Mouse (Mus musculus) cerebellum, adult 2 months (tissue): ENCODE data around the gene Pbx1. TPM values are rescaled to one million over a fixed set of nuclear protein-coding genes. Genes with fewer than 3 reads are reported as not detected.
"Not testable (repeated sequence)": the region's sequence is repeated elsewhere in the genome, so short reads cannot be mapped to it uniquely, and the experiment has no call there.

Source experiments
- DNase-seq, 2 experiments: peaks; one replicate each; pipeline ENCODE4 v3.0.0; 2021
- H3K27ac ChIP-seq: fragments of 200-500 bp; 2 replicates; pipeline ENCODE4 v1.5.1; 2012; ENCODE audit warnings: low read length, control low read depth, inconsistent platforms; ENCODE audit not compliant: insufficient read depth
- H3K27me3 ChIP-seq: fragments of 200-500 bp; 2 replicates; pipeline ENCODE4 v1.6.1; 2012; ENCODE audit warnings: inconsistent platforms, mild to moderate bottlenecking, low read length, moderate library complexity; ENCODE audit not compliant: control insufficient read depth, insufficient read depth
- H3K4me1 ChIP-seq: fragments of 200-500 bp; 2 replicates; pipeline ENCODE4 v1.6.1; 2011; ENCODE audit warnings: low read length; ENCODE audit not compliant: control insufficient read depth, insufficient read depth
- H3K4me3 ChIP-seq: fragments of 200-500 bp; replicated peaks from 2 replicates; pipeline ENCODE3; 2011; ENCODE audit warnings: mild to moderate bottlenecking, low read depth, low read length, control low read depth; ENCODE audit not compliant: insufficient read depth
- CTCF ChIP-seq: fragments of 200-500 bp; IDR thresholded peaks from 2 replicates; pipeline ENCODE4 v1.5.1; 2011; ENCODE audit warnings: low read depth, mild to moderate bottlenecking, control low read depth, low read length, moderate library complexity, borderline replicate concordance; ENCODE audit not compliant: insufficient read depth
- POLR2A ChIP-seq: fragments of 200-500 bp; IDR thresholded peaks from 2 replicates; pipeline ENCODE4 v1.6.1; 2011; ENCODE audit warnings: low read length, control low read depth, borderline replicate concordance; ENCODE audit not compliant: insufficient read depth
- WGBS: fragments of 180-500 bp; shearing (Covaris S2); methylation state at CpG from one replicate; pipeline ENCODE4 v1.1.7; 2018; 5-methylcytosine and 5-hydroxymethylcytosine counted together
- polyA plus RNA-seq: library from polyadenylated mRNA; depleted of rRNA; stranded (reverse); fragments of >200 nt; gene quantifications from 2 replicates; pipeline ENCODE4 v1.2.3, GENCODE M21; 2012; rRNA removed

Gene Pbx1
- polyA plus RNA-seq = 34.9 and 38.1 TPM in 2 replicates

DNA sequence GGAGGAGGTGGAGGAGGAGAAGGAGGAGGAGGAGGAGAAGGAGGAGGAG is at the start of gene Pbx1:
Gene Pbx1, minus strand, starts transcription at position 39 of the 49 bp plus-strand sequence.
- not testable (repeated sequence) for H3K27me3 ChIP-seq, H3K4me1 ChIP-seq, DNase-seq
- Histone ChIP-seq H3K27ac (peak within 1 kb of the TSS; percentile 95), H3K4me3 (peak within 1 kb of the TSS; percentile 74)

- Histone ChIP-seq H3K4me1 (peaks cover 3% of the 10 kb centered on the region), H3K4me3 (no peak overlapping the region), H3K27me3 (no peaks in the 10 kb centered on the region), H3K27ac (no peak overlapping the region)
- WGBS = 85% methylated on average over 8 of the region's 8 CpGs
- DNase-seq = no peak
- no peak for TF ChIP-seq CTCF
- no peak for TF ChIP-seq POLR2A
Observed at GRCm38 (mm10) chr1:168479626-168480025, 47.6 kb upstream of the Pbx1 start.

GRCm38 (mm10) chr1:168478829-168479228 is 46.8 kb upstream of the Pbx1 start:
- TF ChIP-seq CTCF (no peak), POLR2A (no peak)
- H3K4me1 ChIP-seq = peaks cover 3% of the 10 kb centered on the region
- no peak for DNase-seq
- 84% methylated on average over 2 of the region's 2 CpGs for WGBS
- no peaks in the 10 kb centered on the region; the same call in 1 of the 2 replicates for H3K27me3 ChIP-seq
- no peak overlapping the region for H3K4me3 ChIP-seq
- no peak overlapping the region for H3K27ac ChIP-seq

- H3K27me3 ChIP-seq = no peaks in the 10 kb centered on the region; the same call in 1 of the 2 replicates
- TF ChIP-seq CTCF (no peak), POLR2A (no peak)
- no peak overlapping the region for H3K27ac ChIP-seq
- no peak overlapping the region for H3K4me3 ChIP-seq
- peak in 1 of 2 experiments; percentile 18 for DNase-seq
- H3K4me1 ChIP-seq = peaks cover 3% of the 10 kb centered on the region
- WGBS = 18% methylated on average over 3 of the region's 3 CpGs
Observed at GRCm38 (mm10) chr1:168476917-168477316, 44.8 kb upstream of the Pbx1 start.

GRCm38 (mm10) chr1:168476216-168476897 is 44.3 kb upstream of the Pbx1 start:
- WGBS = 48% methylated on average over 14 of the region's 14 CpGs
- TF ChIP-seq CTCF (no peak), POLR2A (no peak)
- H3K4me1 ChIP-seq = peaks cover 3% of the 10 kb centered on the region
- no peak overlapping the region for H3K4me3 ChIP-seq
- H3K27ac ChIP-seq = no peak overlapping the region
- no peak for DNase-seq
- H3K27me3 ChIP-seq = no peaks in the 10 kb centered on the region; the same call in 1 of the 2 replicates

DNA sequence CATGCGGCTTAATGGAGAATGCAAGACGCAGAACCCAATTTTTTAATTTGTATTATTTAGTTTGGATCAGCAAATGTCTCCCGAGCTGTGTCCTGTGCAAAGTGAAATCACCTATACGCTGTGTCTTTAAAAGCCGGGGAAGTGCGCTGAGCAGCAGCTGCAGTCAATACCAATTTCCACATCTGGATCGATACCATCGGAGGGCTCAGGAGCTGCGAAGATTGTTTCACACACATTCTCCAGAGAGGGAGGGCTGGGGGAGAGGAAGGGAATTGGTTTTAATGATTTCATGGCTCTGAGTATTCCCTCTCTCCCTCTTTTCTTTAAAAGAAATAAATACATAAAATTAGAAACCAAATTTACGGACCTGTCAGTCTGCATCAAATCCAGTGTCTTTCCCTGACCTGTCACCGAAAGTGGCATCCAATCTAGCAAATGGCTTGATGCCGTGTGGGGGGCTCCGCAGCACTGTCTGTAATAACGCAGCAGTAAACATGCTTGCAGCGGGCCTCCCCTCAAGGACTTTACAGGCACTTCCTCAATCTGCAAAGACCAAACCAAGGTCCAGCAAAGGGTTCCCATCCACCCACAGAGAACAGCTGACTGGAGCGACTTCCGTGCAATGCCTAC is 43.6 kb upstream of the Pbx1 start:
- TF ChIP-seq POLR2A (no peak), CTCF (no peak)
- Histone ChIP-seq H3K27ac (no peak overlapping the region), H3K4me3 (no peak overlapping the region), H3K4me1 (peaks cover 3% of the 10 kb centered on the region), H3K27me3 (no peaks in the 10 kb centered on the region; the same call in 1 of the 2 replicates)
- 76% methylated on average over 17 of the region's 17 CpGs for WGBS
- no peak for DNase-seq

- Histone ChIP-seq H3K4me3 (no peak overlapping the region), H3K27me3 (no peaks in the 10 kb centered on the region; the same call in 1 of the 2 replicates), H3K4me1 (peaks cover 3% of the 10 kb centered on the region), H3K27ac (no peak overlapping the region)
- TF ChIP-seq CTCF (no peak), POLR2A (no peak)
- no peak for DNase-seq
- 37% methylated on average over 12 of the region's 12 CpGs for WGBS
Observed at GRCm38 (mm10) chr1:168473255-168474069, 41.4 kb upstream of the Pbx1 start.

DNA sequence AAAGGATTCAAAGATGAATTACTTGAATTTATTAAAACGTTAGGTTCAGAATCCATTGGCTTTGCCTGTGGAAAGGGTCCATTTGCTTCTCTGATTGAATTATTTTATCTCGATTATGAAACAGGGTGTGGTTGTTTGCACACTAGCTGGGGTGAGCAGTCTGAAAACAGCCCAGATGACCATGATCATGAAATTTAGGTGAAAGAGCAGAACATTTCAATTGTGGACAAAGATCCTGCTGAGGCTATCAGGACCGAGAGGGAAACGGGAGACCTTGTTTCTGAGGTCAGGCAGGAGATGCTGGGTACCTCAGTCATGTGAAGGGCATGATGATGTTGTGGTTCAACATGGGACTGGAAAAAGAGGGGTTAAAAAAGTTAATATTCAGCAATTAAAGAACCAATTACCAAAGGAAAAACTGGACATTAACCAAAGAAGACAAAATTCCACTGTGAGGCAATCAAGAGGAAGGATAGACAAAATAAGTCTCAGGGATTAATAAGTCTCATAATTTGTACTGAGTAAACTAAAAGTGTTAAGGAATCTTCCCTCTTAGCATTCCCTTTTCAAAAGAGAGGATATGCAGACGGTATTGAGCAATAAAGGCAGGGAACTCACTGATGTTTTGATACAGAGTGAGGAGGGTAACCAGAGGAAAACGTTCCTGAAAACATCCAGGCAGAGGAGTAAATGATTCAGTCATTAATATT is 40.6 kb upstream of the Pbx1 start:
- H3K27me3 ChIP-seq = no peaks in the 10 kb centered on the region; the same call in 1 of the 2 replicates
- no peak for DNase-seq
- no peak overlapping the region for H3K4me3 ChIP-seq
- TF ChIP-seq POLR2A = no peak
- no peak for TF ChIP-seq CTCF
- WGBS = 54% methylated on average over 6 of the region's 6 CpGs
- H3K27ac ChIP-seq = no peak overlapping the region
- peaks cover 3% of the 10 kb centered on the region for H3K4me1 ChIP-seq
